In the genomic region with DNA sequence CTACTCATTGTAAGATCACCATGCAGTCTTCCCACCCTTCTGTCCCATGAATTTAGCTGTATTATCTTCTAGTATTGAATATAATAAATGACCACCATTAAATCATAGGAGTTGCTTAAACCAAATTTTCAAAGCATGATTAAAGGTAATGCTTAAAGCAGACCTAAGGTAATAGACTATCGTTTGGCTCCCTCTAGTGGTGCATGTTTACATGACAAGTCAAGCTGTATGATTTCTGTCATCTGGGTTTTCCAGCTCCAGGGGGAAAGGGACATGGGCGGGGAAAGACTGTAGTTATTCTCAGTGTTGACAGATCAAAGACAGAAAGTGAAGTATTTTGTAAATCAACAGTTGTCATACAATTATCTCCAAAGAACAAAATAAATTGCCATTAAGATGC, we compare ENCODE assay signal across 8 mouse cellular contexts.
DNase-seq lines count a peak whose midpoint lies in the region; ATAC-seq and TF ChIP-seq lines count a peak whose summit lies in the region.

No protein-coding gene starts in this region.

- no peak overlapping the region for H3K4me3 ChIP-seq in CH12.LX (replicated peaks in 1 of 3; ENCODE audit: low read depth in 2 of 3, low read length in 2 of 3, poor library complexity in 1 of 3)
- no peak overlapping the region for H3K4me3 ChIP-seq in heart, postnatal 0 days (ENCODE audit: low read depth, low read length)
- H3K4me3 ChIP-seq in lung, embryonic 15.5 days, result no peak overlapping the region

- DNase-seq in CH12.LX (ENCODE audit: extremely low read depth), result peak; percentile 69
- peak; percentile 55 for DNase-seq in adrenal gland, adult 2 months
- peak; percentile 88 for DNase-seq in embryo, embryonic 11 days
- DNase-seq in heart, postnatal 0 days (ENCODE audit: low spot score), result peak; percentile 54
- DNase-seq in kidney, postnatal 14 days, result peak; percentile 84
- peak; percentile 29 for DNase-seq in retina, adult 2 months (ENCODE audit: low read depth, low spot score)
- DNase-seq in yolk sac, embryonic 10.5 days (ENCODE audit: low spot score), result peak; percentile 29

- no peak overlapping the region for H3K4me2 ChIP-seq in CH12.LX (ENCODE audit: insufficient read depth, low read depth, poor library complexity, severe bottlenecking)
- no peak overlapping the region for H3K4me2 ChIP-seq in heart, postnatal 0 days (ENCODE audit: low read depth, low read length)
- no peak overlapping the region for H3K4me2 ChIP-seq in lung, embryonic 15.5 days

- in situ Hi-C loops in CH12.LX (cut with MboI; ENCODE audit: low pct_ligation_motif_present, low pct_unique_long_range_greater_than_20kb, low sequenced_read_pairs), result loop anchor here (10.0 kb wide), 1 partner anchor 317 kb away; no protein-coding TSS in a partner anchor

- H3K79me2 ChIP-seq in CH12.LX (replicated peaks; ENCODE audit: control insufficient read depth, extremely low read depth, insufficient read depth, poor library complexity, severe bottlenecking), result no peaks in the 10 kb centered on the region

- no peaks in the 10 kb centered on the region for H3K36me3 ChIP-seq in CH12.LX (replicated peaks in 1 of 2; ENCODE audit: control insufficient read depth in 1 of 2, insufficient read depth in 1 of 2, low read length in 1 of 2)
- H3K36me3 ChIP-seq in heart, postnatal 0 days (replicated peaks; ENCODE audit: control insufficient read depth, insufficient read depth, low read length), result no peaks in the 10 kb centered on the region
- H3K36me3 ChIP-seq in lung, embryonic 15.5 days, result no peaks in the 10 kb centered on the region

- H3K27me3 ChIP-seq in CH12.LX (replicated peaks), result no peaks in the 10 kb centered on the region
- H3K27me3 ChIP-seq in heart, postnatal 0 days (ENCODE audit: control insufficient read depth, insufficient read depth, low read length), result no peaks in the 10 kb centered on the region
- H3K27me3 ChIP-seq in lung, embryonic 15.5 days, result no peaks in the 10 kb centered on the region

- no peaks in the 10 kb centered on the region for H3K9me3 ChIP-seq in CH12.LX (replicated peaks; ENCODE audit: low read length)
- no peaks in the 10 kb centered on the region for H3K9me3 ChIP-seq in heart, postnatal 0 days (replicated peaks; ENCODE audit: control insufficient read depth, low read length)
- H3K9me3 ChIP-seq in lung, embryonic 15.5 days, result no peaks in the 10 kb centered on the region

- no peak overlapping the region for H3K27ac ChIP-seq in CH12.LX (ENCODE audit: insufficient read depth, low read depth)
- H3K27ac ChIP-seq in heart, postnatal 0 days (ENCODE audit: low read depth), result no peak overlapping the region
- no peak overlapping the region for H3K27ac ChIP-seq in lung, embryonic 15.5 days

- TF ChIP-seq EP300 in CH12.LX (IDR thresholded peaks at IDR 0.05; ENCODE audit: low read length), result no peak
- no peak for TF ChIP-seq EP300 in heart, postnatal 0 days (IDR thresholded peaks at IDR 0.05; ENCODE audit: low read depth)

- WGBS in heart, postnatal 0 days, result 1% methylated on average over 2 of the region's 2 CpGs
- WGBS in lung, embryonic 15.5 days, result 5% methylated on average over 2 of the region's 2 CpGs

- peak; percentile 33; the same call in 1 of the 2 replicates for ATAC-seq in heart, postnatal 0 days (ENCODE audit: insufficient read depth, low read depth)
- ATAC-seq in lung, embryonic 15.5 days (ENCODE audit: borderline replicate concordance, extremely low read depth, low FRiP score, low TSS enrichment), result peak; percentile 79; the same call in 1 of the 2 replicates

- TF ChIP-seq CTCF in CH12.LX (conservative IDR thresholded peaks at IDR 0.05 in 1 of 2, IDR thresholded peaks at IDR 0.05 in 1 of 2; ENCODE audit: low read depth in 2 of 2, low read length in 2 of 2), result peak; percentile 60 to 83
- TF ChIP-seq CTCF in heart, postnatal 0 days (IDR thresholded peaks at IDR 0.05; ENCODE audit: low read depth), result peak; percentile 88

- peak; percentile 94 for TF ChIP-seq RAD21 in CH12.LX (IDR thresholded peaks at IDR 0.05; ENCODE audit: low read depth, low read length)

- dilution Hi-C loops in CH12.LX (cut with MboI; ENCODE audit: extremely low pct_ligation_motif_present, extremely low pct_unique_long_range_greater_than_20kb, low sequenced_read_pairs), result no loop called here

- no peak overlapping the region for H3K9ac ChIP-seq in CH12.LX (ENCODE audit: insufficient read depth, low read depth)
- no peak overlapping the region for H3K9ac ChIP-seq in heart, postnatal 0 days (replicated peaks; ENCODE audit: low read depth, low read length)
- H3K9ac ChIP-seq in lung, embryonic 15.5 days, result no peak overlapping the region

- TF ChIP-seq POLR2A in CH12.LX (IDR thresholded peaks at IDR 0.05; ENCODE audit: low read depth, low read length), result no peak

- no peaks in the 10 kb centered on the region for H3K4me1 ChIP-seq in CH12.LX (ENCODE audit: control insufficient read depth in 1 of 2, insufficient read depth in 2 of 2)
- H3K4me1 ChIP-seq in heart, postnatal 0 days (ENCODE audit: control insufficient read depth, insufficient read depth), result no peaks in the 10 kb centered on the region
- no peaks in the 10 kb centered on the region for H3K4me1 ChIP-seq in lung, embryonic 15.5 days

TF ChIP-seq in CH12.LX, 34 proteins besides CTCF, POLR2A, EP300 and RAD21:
- no peak for TF ChIP-seq JUN (IDR thresholded peaks at IDR 0.05; ENCODE audit: insufficient read depth, low read depth, low read length)
- TF ChIP-seq MAFK (IDR thresholded peaks at IDR 0.05; ENCODE audit: insufficient replicate concordance, low read length), result no peak
- TF ChIP-seq RCOR1 (conservative IDR thresholded peaks at IDR 0.05; ENCODE audit: low read depth, low read length), result no peak
- no peak for TF ChIP-seq PAX5 (IDR thresholded peaks at IDR 0.05; ENCODE audit: low read length)
- TF ChIP-seq MYC (IDR thresholded peaks at IDR 0.05; ENCODE audit: low read depth, low read length), result no peak
- TF ChIP-seq JUND (conservative IDR thresholded peaks at IDR 0.05; ENCODE audit: low read depth, low read length), result peak; percentile 21; the same call in 1 of the 2 replicates
- TF ChIP-seq GABPA (IDR thresholded peaks at IDR 0.05; ENCODE audit: insufficient replicate concordance, low read depth, low read length), result no peak
- no peak for TF ChIP-seq MXI1 (IDR thresholded peaks at IDR 0.05; ENCODE audit: low read depth, low read length)
- peak; percentile 71 for TF ChIP-seq SMC3 (IDR thresholded peaks at IDR 0.05; ENCODE audit: low read depth, low read length)
- TF ChIP-seq IRF4 (IDR thresholded peaks at IDR 0.05; ENCODE audit: low read depth, low read length), result no peak
- TF ChIP-seq ZKSCAN1 (IDR thresholded peaks at IDR 0.05; ENCODE audit: borderline replicate concordance, low read depth, low read length), result no peak
- no peak for TF ChIP-seq MAX (IDR thresholded peaks at IDR 0.05; ENCODE audit: low read length)

Comparison
In these comparisons a context has a peak if more than half of its experiments do, and no peak if none do; other contexts are left out.
1. DNase-seq: peak in every context shown above with its lines; median percentile 88 in embryo, embryonic 11 days; 84 in kidney, postnatal 14 days; 69 in CH12.LX; 55 in adrenal gland, adult 2 months; 54 in heart, postnatal 0 days; 29 in retina, adult 2 months; 29 in yolk sac, embryonic 10.5 days.